Mouse (Mus musculus) forebrain, embryonic 13.5 days (tissue): ENCODE data around the gene Cct4. TPM values are rescaled to one million over a fixed set of nuclear protein-coding genes. Genes with fewer than 3 reads are reported as not detected.
A peak's percentile ranks its signal among the peaks of the same experiment; 100 is the strongest.

ENCODE experiments used
- ATAC-seq: fragments of 200-750 bp; cut with Nextera tagmentation; 2 replicates; pipeline ENCODE4 v1.8.0; 2017
- H3K27ac ChIP-seq: fragments of 300-500 bp; sonication (generic); 2 replicates; pipeline ENCODE4 v1.5.1; 2015; ENCODE audit warnings: inconsistent platforms, mild to moderate bottlenecking, moderate library complexity
- H3K27me3 ChIP-seq: fragments of 300-500 bp; sonication (generic); 2 replicates; pipeline ENCODE4 v1.6.1; 2015; ENCODE audit warnings: mild to moderate bottlenecking, inconsistent platforms
- H3K36me3 ChIP-seq: fragments of 300-500 bp; sonication (generic); 2 replicates; pipeline ENCODE4 v1.6.1; 2015; ENCODE audit warnings: mild to moderate bottlenecking, inconsistent platforms; ENCODE audit not compliant: poor library complexity, severe bottlenecking
- H3K4me1 ChIP-seq: fragments of 300-500 bp; sonication (generic); 2 replicates; pipeline ENCODE4 v1.6.1; 2015; ENCODE audit warnings: inconsistent platforms
- H3K4me2 ChIP-seq: fragments of 300-500 bp; sonication (generic); 2 replicates; pipeline ENCODE4 v1.6.1; 2015; ENCODE audit warnings: inconsistent platforms, mild to moderate bottlenecking, moderate library complexity
- H3K4me3 ChIP-seq: fragments of 300-500 bp; sonication (generic); 2 replicates; pipeline ENCODE4 v1.5.1; 2015; ENCODE audit warnings: mild to moderate bottlenecking, inconsistent platforms
- H3K9ac ChIP-seq: fragments of 300-500 bp; sonication (generic); 2 replicates; pipeline ENCODE4 v1.6.1; 2015; ENCODE audit warnings: mild to moderate bottlenecking, inconsistent platforms
- H3K9me3 ChIP-seq: fragments of 300-500 bp; sonication (generic); replicated peaks from 2 replicates; pipeline ENCODE4 v1.6.1; 2016; ENCODE audit warnings: inconsistent platforms
- WGBS: fragments of 180-500 bp; shearing (Covaris S2); methylation state at CpG from one replicate; pipeline ENCODE4 v1.1.7; 2015; 5-methylcytosine and 5-hydroxymethylcytosine counted together
- polyA plus RNA-seq: library from polyadenylated mRNA; unstranded; fragments of >200 nt; fragmentation: Nextera tagmentation; extraction: Ambion mirVana; gene quantifications from 2 replicates; pipeline ENCODE4 v1.2.1, GENCODE M21; 2015

The Cct4 gene
- 329 and 340 TPM in 2 replicates for polyA plus RNA-seq

DNA sequence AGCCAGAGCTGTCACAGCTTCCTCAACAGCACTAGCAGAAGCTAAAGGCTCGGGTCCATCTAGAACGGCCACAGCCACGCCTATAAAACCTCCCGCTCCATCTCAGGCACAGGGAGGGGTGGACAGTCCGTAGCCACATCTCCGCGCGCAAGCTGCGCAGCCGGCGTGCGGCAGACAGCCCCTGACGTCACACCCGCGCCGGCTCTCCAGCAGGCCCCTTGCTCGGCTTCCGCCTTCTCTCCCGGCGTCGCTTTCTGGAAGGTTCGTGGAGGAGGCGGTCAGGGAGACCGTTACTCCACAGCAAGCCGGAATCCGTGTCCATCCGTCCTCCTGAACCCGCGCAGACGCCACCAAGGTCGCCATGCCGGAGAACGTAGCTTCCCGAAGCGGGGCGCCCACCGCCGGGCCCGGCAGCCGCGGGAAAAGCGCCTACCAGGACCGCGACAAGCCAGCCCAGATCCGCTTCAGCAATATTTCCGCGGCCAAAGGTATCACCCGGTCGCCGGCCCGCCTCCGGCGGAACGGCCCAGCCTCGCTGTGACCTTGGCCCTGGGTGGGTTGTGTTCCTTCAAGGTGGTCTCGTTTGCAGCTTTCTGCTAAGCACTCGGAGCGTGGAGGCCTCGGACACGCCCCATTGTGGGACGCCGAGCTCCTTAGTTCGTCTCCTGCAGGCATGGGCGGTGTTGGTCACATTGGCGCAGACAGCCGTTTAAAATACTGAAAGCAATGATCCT is at the start of gene Cct4:
Gene Cct4, plus strand, starts transcription at position 127 of the 734 bp plus-strand sequence.
- Histone ChIP-seq H3K27me3 (no peaks in the 10 kb centered on the region), H3K9ac (peak within 1 kb of the TSS; percentile 94), H3K4me3 (peak within 1 kb of the TSS; percentile 91), H3K9me3 (no peaks in the 10 kb centered on the region), H3K27ac (peak within 1 kb of the TSS; percentile 93), H3K4me1 (peaks cover 14% of the 10 kb centered on the region), H3K4me2 (peak within 1 kb of the TSS; percentile 88), H3K36me3 (peaks cover 20% of the 10 kb centered on the region)
- peak; percentile 99 for ATAC-seq
- under 1% methylated on average over 66 of the region's 66 CpGs for WGBS

- Histone ChIP-seq H3K36me3 (peaks cover 3% of the 10 kb centered on the region; the same call in 1 of the 2 replicates), H3K9ac (no peak overlapping the region), H3K27me3 (no peaks in the 10 kb centered on the region), H3K4me2 (no peak overlapping the region), H3K9me3 (no peaks in the 10 kb centered on the region), H3K4me1 (no peaks in the 10 kb centered on the region), H3K27ac (no peak overlapping the region), H3K4me3 (no peak overlapping the region)
- ATAC-seq: no peak
- WGBS: 80% methylated on average over 1 of the region's 1 CpGs
These were observed 41.2 kb upstream of the Cct4 start for GRCm38 (mm10) chr11:22949101-22949500.

GRCm38 (mm10) chr11:22950131-22950530 is 40.2 kb upstream of the Cct4 start:
- H3K27me3 ChIP-seq: no peaks in the 10 kb centered on the region
- no peaks in the 10 kb centered on the region for H3K4me1 ChIP-seq
- 86% methylated on average over 6 of the region's 6 CpGs for WGBS
- no peak overlapping the region for H3K27ac ChIP-seq
- no peak overlapping the region for H3K4me3 ChIP-seq
- no peak for ATAC-seq
- peaks cover 3% of the 10 kb centered on the region; the same call in 1 of the 2 replicates for H3K36me3 ChIP-seq
- no peaks in the 10 kb centered on the region for H3K9me3 ChIP-seq
- H3K4me2 ChIP-seq: no peak overlapping the region
- no peak overlapping the region for H3K9ac ChIP-seq

- no peak overlapping the region for H3K4me2 ChIP-seq
- H3K4me1 ChIP-seq: no peaks in the 10 kb centered on the region
- H3K36me3 ChIP-seq: peaks cover 3% of the 10 kb centered on the region; the same call in 1 of the 2 replicates
- H3K27ac ChIP-seq: no peak overlapping the region
- no peak overlapping the region for H3K9ac ChIP-seq
- no peaks in the 10 kb centered on the region for H3K27me3 ChIP-seq
- no peak overlapping the region for H3K4me3 ChIP-seq
- ATAC-seq: no peak
- H3K9me3 ChIP-seq: no peaks in the 10 kb centered on the region
- 92% methylated on average over 7 of the region's 7 CpGs for WGBS
These were observed 37.7 kb upstream of the Cct4 start for GRCm38 (mm10) chr11:22952668-22953067.

- no peak for ATAC-seq
- 95% methylated on average over 6 of the region's 6 CpGs for WGBS
These were observed 34.0 kb upstream of the Cct4 start for GRCm38 (mm10) chr11:22956346-22956745.

DNA sequence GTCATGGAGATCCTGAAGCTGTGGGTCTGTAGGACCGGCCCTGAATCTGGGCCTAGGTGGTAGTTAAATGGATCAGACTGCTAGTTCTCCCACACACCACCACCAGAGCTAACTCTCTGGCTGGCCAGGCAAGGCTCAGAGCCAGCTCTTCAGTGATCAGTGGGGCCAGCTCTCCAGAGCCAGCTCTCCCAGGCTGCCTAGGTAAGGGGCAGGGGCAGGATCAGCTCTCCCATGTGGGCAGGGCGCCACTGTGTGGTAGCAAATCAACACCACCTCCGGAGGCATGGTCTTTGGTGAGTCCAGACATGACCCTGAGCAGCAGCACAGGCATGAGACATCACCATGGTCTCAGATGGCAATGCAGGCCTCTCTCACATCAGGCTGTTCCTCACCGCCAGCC is 33.5 kb upstream of the Cct4 start:
- WGBS: 74% methylated on average over 4 of the region's 4 CpGs
- no peak overlapping the region for H3K4me3 ChIP-seq
- H3K4me1 ChIP-seq: no peaks in the 10 kb centered on the region
- no peak overlapping the region for H3K27ac ChIP-seq
- H3K4me2 ChIP-seq: no peak overlapping the region
- no peaks in the 10 kb centered on the region for H3K9me3 ChIP-seq
- peaks cover 3% of the 10 kb centered on the region; the same call in 1 of the 2 replicates for H3K36me3 ChIP-seq
- no peak overlapping the region for H3K9ac ChIP-seq
- ATAC-seq: peak; percentile 48; the same call in 1 of the 2 replicates
- H3K27me3 ChIP-seq: no peaks in the 10 kb centered on the region

More at GRCm38 (mm10) chr11:22956346-22956745, 34.0 kb upstream of the Cct4 start:
- Histone ChIP-seq H3K27ac (no peak overlapping the region), H3K9me3 (no peaks in the 10 kb centered on the region), H3K27me3 (no peaks in the 10 kb centered on the region), H3K36me3 (peaks cover 3% of the 10 kb centered on the region; the same call in 1 of the 2 replicates), H3K9ac (no peak overlapping the region), H3K4me2 (no peak overlapping the region), H3K4me3 (no peak overlapping the region), H3K4me1 (no peaks in the 10 kb centered on the region)

DNA sequence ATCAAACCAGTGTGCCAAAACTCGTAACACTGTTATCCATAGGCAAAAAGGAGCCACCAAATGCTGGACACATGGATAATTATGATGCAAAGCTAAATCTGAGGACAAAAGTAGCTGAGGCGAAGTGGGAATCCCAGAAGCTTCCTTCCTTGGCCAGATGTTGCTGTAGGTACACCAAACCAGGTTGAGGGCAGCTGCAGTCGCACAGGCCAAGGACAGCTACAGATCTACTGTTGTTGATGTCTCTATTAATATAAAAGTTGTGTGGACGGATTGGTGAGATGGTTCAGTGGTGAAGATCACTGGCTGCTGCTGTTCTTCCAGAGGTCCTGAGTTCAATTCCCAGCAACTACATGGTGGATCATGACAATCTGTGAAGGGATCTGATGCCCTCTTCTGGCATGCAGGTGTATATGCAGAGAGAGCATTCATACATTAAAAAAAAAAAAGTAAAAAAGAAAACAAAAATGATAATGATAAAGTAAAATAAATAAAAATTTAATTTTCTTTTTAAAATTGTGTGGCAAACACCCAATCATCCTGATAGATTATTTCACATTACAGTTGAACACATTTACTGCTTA is 32.4 kb upstream of the Cct4 start:
- Histone ChIP-seq H3K9me3 (no peaks in the 10 kb centered on the region), H3K36me3 (no peaks in the 10 kb centered on the region; the same call in 1 of the 2 replicates), H3K27ac (no peak overlapping the region), H3K4me2 (no peak overlapping the region), H3K4me3 (no peak overlapping the region), H3K27me3 (no peaks in the 10 kb centered on the region), H3K4me1 (no peaks in the 10 kb centered on the region), H3K9ac (no peak overlapping the region)
- ATAC-seq: no peak
- WGBS: 91% methylated on average over 4 of the region's 4 CpGs

DNA sequence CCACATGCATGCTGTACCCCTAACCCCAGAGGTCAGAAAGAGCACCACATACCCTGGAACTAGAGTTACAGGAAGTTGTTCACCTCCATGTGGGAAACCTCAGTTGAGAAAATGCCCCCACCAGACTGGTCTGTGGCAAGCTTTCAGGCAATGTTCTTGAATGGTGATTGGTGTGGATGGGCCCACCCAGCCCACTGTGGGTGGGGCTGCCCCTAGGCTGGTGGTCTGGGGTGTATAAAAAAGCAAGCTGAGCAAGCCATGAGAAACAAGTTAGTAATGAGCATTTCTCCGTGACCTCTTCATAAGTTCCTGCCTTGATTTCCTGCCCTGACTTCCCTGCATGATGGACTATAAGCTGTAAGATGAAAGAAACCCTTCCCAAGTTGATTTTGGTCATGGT is 28.2 kb upstream of the Cct4 start:
- peaks cover 6% of the 10 kb centered on the region; the same call in 1 of the 2 replicates for H3K9me3 ChIP-seq
- ATAC-seq: no peak

DNA sequence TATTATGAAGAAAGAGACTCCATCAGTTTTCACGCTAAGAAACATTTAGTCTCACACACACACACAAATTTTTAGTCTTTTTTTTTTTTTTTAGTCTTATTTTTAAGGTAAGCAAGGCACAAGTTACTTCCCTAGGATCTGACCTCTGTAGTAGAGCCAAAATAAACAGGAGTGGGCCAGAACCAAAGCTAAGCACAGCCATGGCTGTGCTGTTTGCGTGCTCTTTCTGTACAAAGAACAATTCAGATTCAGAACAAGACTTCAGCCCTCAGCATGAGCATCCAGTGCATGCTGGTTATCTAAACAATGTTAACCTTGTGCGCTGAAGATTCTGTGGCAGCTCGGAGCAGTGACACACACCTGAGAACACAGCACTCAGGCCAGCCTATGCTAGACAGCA is 25.9 kb upstream of the Cct4 start:
- Histone ChIP-seq H3K27ac (no peak overlapping the region), H3K4me1 (no peaks in the 10 kb centered on the region), H3K4me2 (no peak overlapping the region), H3K9me3 (peaks cover 14% of the 10 kb centered on the region), H3K27me3 (no peaks in the 10 kb centered on the region), H3K9ac (no peak overlapping the region), H3K4me3 (no peak overlapping the region), H3K36me3 (peaks cover 7% of the 10 kb centered on the region)
- 88% methylated on average over 4 of the region's 4 CpGs for WGBS
- ATAC-seq: no peak

More for the DNA sequence above, 28.2 kb upstream of the Cct4 start:
- Histone ChIP-seq H3K4me2 (no peak overlapping the region), H3K9ac (no peak overlapping the region), H3K27me3 (no peaks in the 10 kb centered on the region), H3K36me3 (peaks cover 7% of the 10 kb centered on the region), H3K4me3 (no peak overlapping the region), H3K27ac (no peak overlapping the region), H3K4me1 (no peaks in the 10 kb centered on the region)
- WGBS: 88% methylated on average over 1 of the region's 1 CpGs

DNA sequence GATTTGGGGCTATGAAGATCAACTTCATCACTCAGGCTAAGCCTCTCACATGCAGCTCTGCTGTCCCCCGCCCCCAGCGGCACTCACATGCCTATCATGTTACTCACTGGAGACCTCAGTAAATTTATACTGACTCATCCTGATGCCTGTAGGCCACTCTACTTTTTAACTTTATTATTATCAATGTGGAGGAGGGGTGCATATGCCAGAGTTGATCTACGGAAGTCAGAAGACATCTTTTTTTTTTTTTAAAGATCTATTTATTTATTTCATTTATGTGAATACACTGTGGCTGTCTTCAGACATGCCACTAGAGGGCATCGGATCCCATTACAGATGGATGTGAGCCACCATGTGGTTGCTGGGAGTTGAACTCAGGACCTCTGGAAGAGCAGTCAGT is 24.8 kb upstream of the Cct4 start:
- ATAC-seq: no peak

GRCm38 (mm10) chr11:22969486-22969885 is 20.8 kb upstream of the Cct4 start:
- no peak overlapping the region for H3K4me3 ChIP-seq
- peaks cover 29% of the 10 kb centered on the region for H3K36me3 ChIP-seq
- no peak overlapping the region for H3K9ac ChIP-seq
- H3K9me3 ChIP-seq: peaks cover 42% of the 10 kb centered on the region
- WGBS: 70% methylated on average over 6 of the region's 6 CpGs
- no peak overlapping the region for H3K27ac ChIP-seq
- H3K4me2 ChIP-seq: no peak overlapping the region
- no peaks in the 10 kb centered on the region for H3K27me3 ChIP-seq
- ATAC-seq: no peak
- peaks cover 7% of the 10 kb centered on the region for H3K4me1 ChIP-seq

More for the DNA sequence above, 24.8 kb upstream of the Cct4 start:
- peaks cover 14% of the 10 kb centered on the region for H3K9me3 ChIP-seq
- no peak overlapping the region for H3K4me3 ChIP-seq
- no peaks in the 10 kb centered on the region for H3K4me1 ChIP-seq
- peaks cover 7% of the 10 kb centered on the region for H3K36me3 ChIP-seq
- no peaks in the 10 kb centered on the region for H3K27me3 ChIP-seq
- WGBS: 82% methylated on average over 4 of the region's 4 CpGs
- no peak overlapping the region for H3K27ac ChIP-seq
- no peak overlapping the region for H3K9ac ChIP-seq
- no peak overlapping the region for H3K4me2 ChIP-seq

- no peak overlapping the region for H3K4me2 ChIP-seq
- H3K36me3 ChIP-seq: peaks cover 29% of the 10 kb centered on the region
- peaks cover 14% of the 10 kb centered on the region for H3K4me1 ChIP-seq
- H3K27ac ChIP-seq: no peak overlapping the region
- peaks cover 42% of the 10 kb centered on the region for H3K9me3 ChIP-seq
- no peak overlapping the region for H3K9ac ChIP-seq
- 96% methylated on average over 1 of the region's 1 CpGs for WGBS
- no peaks in the 10 kb centered on the region for H3K27me3 ChIP-seq
- H3K4me3 ChIP-seq: no peak overlapping the region
- ATAC-seq: no peak
These were observed 19.8 kb upstream of the Cct4 start for GRCm38 (mm10) chr11:22970546-22970945.
